Mouse (Mus musculus): ENCODE results near the gene Rgs9. TPM values are rescaled to one million over a fixed set of nuclear protein-coding genes. Genes with fewer than 3 reads are reported as not detected.
"Not testable (repeated sequence)": the region's sequence is repeated elsewhere in the genome, so short reads cannot be mapped to it uniquely, and the experiment has no call there.

Gene Rgs9
- polyA plus RNA-seq (2016; fragmentation: Nextera tagmentation; extraction: Ambion mirVana) = 1.6 and 2.2 TPM in 2 replicates

DNA sequence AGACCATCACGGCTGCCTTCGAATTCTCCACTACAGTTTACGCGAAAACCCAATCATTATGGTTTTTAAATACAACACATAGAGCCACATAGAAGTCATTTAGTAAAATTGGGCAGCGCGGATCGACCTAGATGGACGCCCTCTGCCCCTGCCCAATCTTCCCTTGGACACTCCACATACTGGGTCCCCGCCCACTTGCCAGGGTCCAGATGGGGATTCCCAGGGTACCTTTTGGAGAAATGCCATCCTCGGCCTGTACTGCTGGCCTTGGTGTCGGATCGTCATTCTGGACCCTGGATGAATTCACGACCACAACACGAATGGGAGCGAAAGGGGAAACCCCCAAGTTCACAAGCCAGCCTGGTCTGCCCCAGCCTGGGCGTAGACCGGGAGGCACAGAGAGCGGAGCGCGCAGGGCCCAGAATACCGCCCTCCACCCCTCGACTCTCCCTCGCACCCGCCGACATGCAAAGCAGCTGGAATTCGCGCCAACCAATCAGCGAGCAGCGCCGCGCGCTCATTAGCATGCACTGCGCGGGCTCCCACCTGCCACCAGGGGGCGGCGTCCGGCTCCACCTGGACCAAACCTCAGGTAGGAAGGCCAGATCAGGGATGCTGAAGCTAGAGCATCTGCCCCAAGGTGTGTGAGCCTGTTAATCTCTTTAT lies at the start of gene Rgs9:
TSS of gene Rgs9 (minus strand) at position 420 of the 666 bp plus-strand sequence.
- peak; percentile 90 for DNase-seq (ENCODE audit: low spot score)
- no peaks in the 10 kb centered on the region for H3K36me3 ChIP-seq
- peaks cover 48% of the 10 kb centered on the region for H3K27me3 ChIP-seq (ENCODE audit: low read depth, poor library complexity, severe bottlenecking)
- peak within 1 kb of the TSS; percentile 58 for H3K4me3 ChIP-seq
- no peaks in the 10 kb centered on the region for H3K9me3 ChIP-seq (replicated peaks)
- WGBS = 4% methylated on average over 37 of the region's 37 CpGs
- H3K4me1 ChIP-seq = peaks cover 19% of the 10 kb centered on the region
- peak within 1 kb of the TSS; percentile 74 for H3K27ac ChIP-seq (replicated peaks)

DNA sequence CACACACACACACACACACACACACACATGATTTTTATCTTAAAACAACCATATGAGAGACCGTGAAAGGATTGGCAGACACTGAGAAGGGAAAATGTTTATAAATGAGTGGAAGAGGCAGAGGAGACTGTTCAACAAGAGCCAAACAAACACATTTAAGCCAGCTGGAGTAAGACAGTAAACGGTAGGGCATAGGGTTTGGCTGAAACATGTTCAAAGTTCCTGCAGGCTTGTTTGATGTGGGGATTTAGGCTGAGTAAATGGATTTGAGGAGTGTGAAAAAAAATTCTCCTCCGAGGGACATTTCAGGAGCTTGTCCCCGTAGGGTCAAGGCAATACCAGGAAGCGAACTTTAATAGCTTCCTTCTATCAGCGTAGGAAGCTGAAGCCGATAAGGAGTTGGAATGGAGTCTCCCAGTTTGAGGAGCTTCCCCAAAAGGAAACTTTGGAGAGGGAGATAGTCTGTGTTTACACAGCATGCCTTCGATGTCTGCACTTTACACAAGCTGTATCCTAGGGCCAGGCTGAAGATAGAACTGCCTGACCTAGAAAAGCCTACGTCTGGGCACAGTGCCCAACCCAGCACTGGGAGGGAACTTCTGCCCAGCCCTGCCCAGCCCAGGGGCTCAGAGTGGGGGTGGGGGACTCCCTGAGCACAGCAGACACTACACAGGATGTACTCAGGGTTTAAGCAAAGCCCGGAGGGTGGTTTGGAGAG lies 49.5 kb upstream of the Rgs9 start:
- Histone ChIP-seq H3K27ac (replicated peaks) (peak overlapping the region; percentile 50; the same call in 1 of the 2 replicates), H3K4me1 (peaks cover 30% of the 10 kb centered on the region), H3K36me3 (no peaks in the 10 kb centered on the region), H3K4me3 (no peak overlapping the region), H3K9me3 (replicated peaks) (no peaks in the 10 kb centered on the region), H3K27me3 (ENCODE audit: low read depth, poor library complexity, severe bottlenecking) (no peaks in the 10 kb centered on the region)
- 72% methylated on average over 10 of the region's 10 CpGs for WGBS
- DNase-seq (ENCODE audit: low spot score) = no peak

DNA sequence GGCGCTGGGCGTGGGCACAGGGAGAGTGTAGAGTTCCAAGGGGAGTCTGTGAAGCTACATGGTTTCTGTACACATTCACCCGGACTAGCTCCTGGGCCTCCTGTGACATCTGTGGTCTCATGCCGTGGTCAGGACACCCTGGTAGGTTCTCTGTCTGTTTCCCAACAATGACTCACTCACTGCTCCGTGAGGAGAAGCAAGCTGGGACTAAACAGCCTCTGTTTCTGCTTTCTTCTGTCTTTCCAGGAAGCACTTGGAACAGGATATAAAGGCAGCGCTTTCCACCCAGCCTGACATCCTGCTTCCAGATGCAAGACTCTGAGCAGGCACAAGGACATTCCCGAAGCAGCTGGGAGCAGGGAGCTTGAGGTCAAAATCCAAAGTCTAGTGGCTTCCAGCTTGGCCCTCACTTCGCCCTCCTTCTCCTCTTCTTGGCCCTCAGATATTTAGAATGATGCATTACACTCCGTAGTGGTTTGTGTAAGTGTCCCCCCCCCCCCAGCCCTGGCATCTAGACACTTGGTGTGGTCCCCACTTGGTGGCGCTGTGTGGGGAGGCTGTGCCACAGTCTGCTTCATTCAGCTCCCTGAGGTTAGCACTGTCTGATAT lies 46.2 kb upstream of the Rgs9 start:
- DNase-seq (ENCODE audit: low spot score) = no peak
- 30% methylated on average over 10 of the region's 10 CpGs for WGBS
- Histone ChIP-seq H3K4me3 (no peak overlapping the region), H3K36me3 (no peaks in the 10 kb centered on the region), H3K9me3 (replicated peaks) (no peaks in the 10 kb centered on the region), H3K4me1 (peaks cover 30% of the 10 kb centered on the region), H3K27ac (replicated peaks) (peak overlapping the region; percentile 55; the same call in 1 of the 2 replicates), H3K27me3 (ENCODE audit: low read depth, poor library complexity, severe bottlenecking) (no peaks in the 10 kb centered on the region)

DNA sequence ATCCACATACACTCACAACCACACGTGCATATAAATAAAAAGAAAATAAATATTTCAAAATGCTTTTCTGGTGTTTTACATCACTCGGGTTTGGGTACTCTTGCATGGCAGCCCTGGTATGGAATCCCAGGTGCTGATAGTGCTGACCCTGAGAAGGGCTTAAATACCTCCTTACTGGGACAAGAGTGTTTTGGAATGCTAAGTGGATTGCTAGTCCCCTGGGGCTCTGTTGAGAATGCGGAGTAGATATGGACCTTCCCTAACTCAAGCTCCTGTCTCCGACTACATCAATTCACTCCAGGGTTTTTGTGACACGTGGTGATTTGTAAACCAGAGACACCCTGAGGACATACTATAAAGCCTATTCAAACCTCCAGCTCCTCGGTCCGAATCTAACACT lies 45.6 kb upstream of the Rgs9 start:
- no peaks in the 10 kb centered on the region for H3K36me3 ChIP-seq
- DNase-seq (ENCODE audit: low spot score) = no peak
- no peaks in the 10 kb centered on the region for H3K9me3 ChIP-seq (replicated peaks)
- peak overlapping the region; percentile 55; the same call in 1 of the 2 replicates for H3K27ac ChIP-seq (replicated peaks)
- 30% methylated on average over 7 of the region's 7 CpGs for WGBS
- no peak overlapping the region for H3K4me3 ChIP-seq
- peaks cover 30% of the 10 kb centered on the region for H3K4me1 ChIP-seq
- no peaks in the 10 kb centered on the region for H3K27me3 ChIP-seq (ENCODE audit: low read depth, poor library complexity, severe bottlenecking)

DNA sequence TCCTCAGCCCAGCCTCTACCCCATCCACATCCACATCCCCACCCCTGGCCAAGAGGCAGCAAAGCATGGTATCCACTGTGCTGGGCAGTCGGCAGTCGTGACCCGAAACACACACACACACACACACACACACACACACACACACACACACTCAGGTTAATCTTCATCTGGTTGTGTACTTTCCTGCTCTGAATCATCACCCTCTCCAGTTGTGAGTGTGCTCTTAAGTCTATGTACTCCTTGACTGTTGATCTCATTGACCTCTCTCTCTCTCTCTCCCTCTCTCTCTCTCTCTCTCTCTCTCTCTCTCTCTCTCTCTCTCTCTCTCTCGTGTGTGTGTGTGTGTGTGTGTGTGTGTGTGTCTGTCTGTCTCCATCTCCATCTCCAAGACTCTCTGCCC lies 44.7 kb upstream of the Rgs9 start:
- H3K36me3 ChIP-seq; H3K27me3 ChIP-seq (ENCODE audit: low read depth, poor library complexity, severe bottlenecking); H3K9me3 ChIP-seq (replicated peaks); H3K27ac ChIP-seq (replicated peaks); H3K4me3 ChIP-seq; DNase-seq (ENCODE audit: low spot score): not testable (repeated sequence)
- 97% methylated on average over 3 of the region's 4 CpGs for WGBS
- H3K4me1 ChIP-seq = peaks cover 24% of the 10 kb centered on the region

DNA sequence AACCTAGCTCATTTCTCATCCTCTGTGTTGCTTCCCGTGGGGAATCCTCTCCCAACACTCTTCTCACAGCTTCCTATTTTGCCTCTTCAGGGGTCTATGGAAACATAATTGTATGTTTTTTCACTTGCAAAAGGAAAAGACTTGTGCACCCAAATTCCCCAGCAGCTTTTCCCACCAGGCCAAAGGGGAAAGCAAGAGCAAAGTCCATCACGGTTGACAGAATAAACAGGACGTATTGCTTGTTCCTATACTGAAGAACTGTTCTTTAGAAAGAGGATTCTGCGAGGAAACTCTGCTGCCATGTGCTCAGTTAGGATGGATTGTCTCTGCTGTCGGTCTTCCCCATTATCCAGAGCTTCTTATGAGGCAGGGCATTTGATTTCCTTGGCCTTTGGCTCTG lies 42.6 kb upstream of the Rgs9 start:
- no peaks in the 10 kb centered on the region for H3K9me3 ChIP-seq (replicated peaks)
- no peaks in the 10 kb centered on the region for H3K36me3 ChIP-seq
- DNase-seq (ENCODE audit: low spot score) = no peak
- peaks cover 12% of the 10 kb centered on the region for H3K4me1 ChIP-seq
- WGBS = 87% methylated on average over 5 of the region's 5 CpGs
- no peak overlapping the region for H3K4me3 ChIP-seq
- no peaks in the 10 kb centered on the region for H3K27me3 ChIP-seq (ENCODE audit: low read depth, poor library complexity, severe bottlenecking)
- no peak overlapping the region for H3K27ac ChIP-seq (replicated peaks)

DNA sequence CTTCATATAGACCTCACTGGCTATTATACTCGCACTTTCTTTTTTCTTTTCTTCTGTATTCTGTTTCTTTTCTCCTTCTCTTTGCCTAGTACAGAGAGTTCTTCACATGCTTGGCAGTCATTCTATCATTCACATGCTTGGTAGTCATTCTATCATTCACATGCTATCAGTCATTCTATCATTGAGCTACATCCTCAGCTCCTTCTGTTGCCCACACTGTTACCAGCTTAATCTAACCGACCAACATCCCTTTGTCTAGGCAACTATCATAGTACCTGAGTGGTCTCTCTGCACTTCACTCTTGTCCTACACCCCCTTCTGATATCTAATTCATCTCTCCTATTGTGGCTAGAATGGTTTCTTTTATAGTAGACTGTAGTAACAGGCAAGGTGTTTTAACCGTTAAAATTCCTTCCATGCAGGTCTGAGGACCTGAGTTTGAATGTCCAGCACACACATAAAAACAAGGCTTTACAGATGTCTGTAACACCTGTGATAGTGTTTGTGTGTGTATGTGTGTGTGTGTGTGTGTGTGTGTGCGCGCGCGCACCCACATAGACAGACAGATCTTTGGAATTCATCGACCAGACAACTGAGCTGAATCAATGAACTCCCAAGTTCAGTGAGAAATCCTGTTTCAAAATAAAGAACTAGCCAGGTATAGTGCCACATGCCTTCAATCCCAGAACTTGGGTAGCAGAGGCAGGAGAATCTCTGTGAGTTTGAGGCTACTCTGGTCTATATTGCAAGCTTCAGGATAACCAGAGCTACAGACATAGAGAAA lies 41.4 kb upstream of the Rgs9 start:
- no peak overlapping the region for H3K4me3 ChIP-seq
- H3K9me3 ChIP-seq (replicated peaks) = no peaks in the 10 kb centered on the region
- peaks cover 12% of the 10 kb centered on the region for H3K4me1 ChIP-seq
- no peaks in the 10 kb centered on the region for H3K27me3 ChIP-seq (ENCODE audit: low read depth, poor library complexity, severe bottlenecking)
- H3K36me3 ChIP-seq = no peaks in the 10 kb centered on the region
- whole genome bisulfite sequencing = 96% methylated on average over 8 of the region's 8 CpGs
- no peak for DNase-seq (ENCODE audit: low spot score)
- H3K27ac ChIP-seq (replicated peaks) = no peak overlapping the region

DNA sequence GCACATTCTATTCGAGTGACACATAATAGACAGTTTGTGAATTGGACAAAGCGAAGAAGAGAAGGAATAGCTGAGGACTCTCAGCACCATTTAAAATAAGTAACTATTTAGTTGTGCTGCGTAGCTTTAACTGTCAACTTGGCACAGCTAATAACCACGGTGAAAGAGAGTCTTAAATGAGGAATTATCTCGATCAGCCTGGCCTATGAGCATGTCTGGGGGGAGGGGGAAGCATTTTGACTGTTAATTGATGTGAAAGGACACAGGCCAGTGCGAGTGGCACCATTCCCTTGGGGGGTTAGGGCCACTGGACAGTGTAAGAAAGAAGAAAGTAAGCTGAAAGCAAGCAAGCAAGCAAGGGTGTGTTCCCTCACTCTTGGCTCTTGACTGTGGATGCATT lies 38.0 kb upstream of the Rgs9 start:
- no peaks in the 10 kb centered on the region for H3K9me3 ChIP-seq (replicated peaks)
- no peak overlapping the region for H3K27ac ChIP-seq (replicated peaks)
- peaks cover 12% of the 10 kb centered on the region for H3K4me1 ChIP-seq
- no peaks in the 10 kb centered on the region for H3K36me3 ChIP-seq
- no peak for DNase-seq (ENCODE audit: low spot score)
- no peaks in the 10 kb centered on the region for H3K27me3 ChIP-seq (ENCODE audit: low read depth, poor library complexity, severe bottlenecking)
- H3K4me3 ChIP-seq = no peak overlapping the region
- WGBS = 73% methylated on average over 6 of the region's 6 CpGs

DNA sequence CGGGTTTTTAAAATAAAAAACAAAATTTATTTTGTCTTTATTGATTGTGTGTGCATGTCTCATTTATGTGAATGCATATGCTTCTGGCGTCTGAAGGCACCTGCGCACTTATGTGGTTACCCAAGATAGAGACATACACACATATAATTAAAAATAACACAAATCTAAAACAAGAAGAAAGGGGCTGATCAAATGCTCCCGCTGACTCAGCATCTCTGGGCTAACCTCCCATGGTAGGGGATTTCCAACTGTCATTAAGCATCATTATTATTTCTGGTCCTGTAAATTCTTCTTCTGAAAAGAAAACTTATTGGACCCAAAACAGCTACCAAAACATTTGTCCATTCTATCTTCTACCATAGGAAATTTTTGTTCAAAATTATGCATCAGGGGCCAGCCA lies 36.8 kb upstream of the Rgs9 start:
- Histone ChIP-seq H3K27me3 (ENCODE audit: low read depth, poor library complexity, severe bottlenecking) (no peaks in the 10 kb centered on the region), H3K4me1 (peaks cover 14% of the 10 kb centered on the region), H3K9me3 (replicated peaks) (no peaks in the 10 kb centered on the region), H3K4me3 (no peak overlapping the region), H3K36me3 (no peaks in the 10 kb centered on the region), H3K27ac (replicated peaks) (no peak overlapping the region)
- no peak for DNase-seq (ENCODE audit: low spot score)
- 94% methylated on average over 4 of the region's 4 CpGs for WGBS

DNA sequence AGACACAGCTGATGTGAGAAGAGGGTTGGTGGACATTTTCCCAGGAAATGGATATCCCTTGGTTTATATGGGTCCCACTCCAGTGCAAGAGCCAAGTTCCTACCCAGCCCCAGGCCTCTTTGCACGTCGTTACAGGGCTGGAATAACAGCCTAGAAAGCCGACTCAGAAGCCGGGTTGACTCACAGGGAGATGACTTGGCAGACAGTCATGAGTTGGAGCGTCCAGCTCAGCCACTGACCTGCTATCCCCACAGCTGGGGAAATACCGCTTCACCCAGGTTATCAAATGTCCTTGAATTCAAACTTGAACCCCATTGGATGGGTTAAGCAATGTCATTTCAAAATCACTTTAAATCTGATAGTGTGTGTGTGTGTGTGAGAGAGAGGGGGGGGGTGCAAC lies 34.8 kb upstream of the Rgs9 start:
- Histone ChIP-seq H3K4me1 (peaks cover 14% of the 10 kb centered on the region), H3K27me3 (ENCODE audit: low read depth, poor library complexity, severe bottlenecking) (no peaks in the 10 kb centered on the region), H3K27ac (replicated peaks) (no peak overlapping the region), H3K9me3 (replicated peaks) (no peaks in the 10 kb centered on the region), H3K36me3 (no peaks in the 10 kb centered on the region), H3K4me3 (no peak overlapping the region)
- no peak for DNase-seq (ENCODE audit: low spot score)
- WGBS = 84% methylated on average over 6 of the region's 6 CpGs

DNA sequence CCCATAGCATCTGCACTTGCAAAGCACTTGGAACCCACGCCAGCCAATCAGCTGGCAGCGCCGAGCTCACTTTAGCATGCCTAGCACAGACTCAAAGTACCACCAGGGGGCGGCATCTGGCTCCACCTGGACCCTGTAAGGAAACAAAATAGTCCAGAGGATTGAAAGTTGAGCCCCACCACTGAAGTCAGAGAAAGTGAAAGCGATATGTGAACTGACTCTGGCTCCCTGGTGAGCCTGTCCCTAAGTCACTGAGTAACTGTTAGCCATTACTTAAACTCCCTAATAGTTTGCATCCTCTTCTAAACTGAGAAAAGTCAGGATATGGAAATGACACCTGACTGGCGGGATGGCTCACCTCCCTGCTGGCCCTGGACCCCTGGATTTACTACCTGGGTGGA lies 33.5 kb upstream of the Rgs9 start:
- H3K4me3 ChIP-seq = peak overlapping the region; percentile 34
- no peaks in the 10 kb centered on the region for H3K9me3 ChIP-seq (replicated peaks)
- H3K36me3 ChIP-seq = no peaks in the 10 kb centered on the region
- DNase-seq (ENCODE audit: low spot score) = peak; percentile 92
- no peak overlapping the region for H3K27ac ChIP-seq (replicated peaks)
- H3K27me3 ChIP-seq (ENCODE audit: low read depth, poor library complexity, severe bottlenecking) = no peaks in the 10 kb centered on the region
- peaks cover 18% of the 10 kb centered on the region for H3K4me1 ChIP-seq
- WGBS = 5% methylated on average over 6 of the region's 6 CpGs

DNA sequence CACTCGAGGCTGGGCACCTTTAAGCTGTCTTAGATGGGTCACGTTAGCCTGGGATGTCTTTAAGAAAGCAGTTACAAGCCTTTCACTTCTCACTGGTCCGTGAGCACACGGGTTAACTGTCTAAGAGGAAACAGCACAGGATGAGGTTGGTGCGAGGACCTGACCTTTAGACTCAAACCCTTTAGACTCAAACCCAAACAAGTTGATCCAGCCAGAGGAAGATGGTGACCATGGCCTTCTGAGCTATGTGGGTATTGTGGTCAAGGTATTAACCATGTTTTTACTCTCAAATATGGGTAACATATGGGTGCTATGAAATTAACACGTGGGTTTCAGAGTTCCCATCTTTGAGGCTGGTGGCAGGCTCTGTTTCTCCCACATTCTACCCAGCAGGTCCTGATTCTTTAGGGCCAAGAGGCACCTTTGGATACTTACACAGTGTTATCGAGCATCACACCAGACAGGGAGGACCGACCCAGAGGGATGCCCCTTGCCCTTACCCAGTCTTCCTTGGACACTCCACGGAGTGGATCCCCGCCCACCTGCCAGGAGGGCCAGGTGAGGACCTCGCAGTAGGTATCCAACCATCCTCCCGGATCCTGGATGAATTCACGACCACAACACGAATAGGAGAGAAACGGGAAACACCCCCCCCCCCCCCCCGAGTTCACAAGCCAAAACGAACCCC lies 32.9 kb upstream of the Rgs9 start:
- Histone ChIP-seq H3K27ac (replicated peaks) (no peak overlapping the region), H3K4me1 (peaks cover 16% of the 10 kb centered on the region), H3K27me3 (ENCODE audit: low read depth, poor library complexity, severe bottlenecking) (no peaks in the 10 kb centered on the region), H3K4me3 (peak overlapping the region; percentile 34), H3K9me3 (replicated peaks) (no peaks in the 10 kb centered on the region), H3K36me3 (no peaks in the 10 kb centered on the region)
- no peak for DNase-seq (ENCODE audit: low spot score)
- 36% methylated on average over 17 of the region's 17 CpGs for WGBS
